Comparison of ENCODE assay signal across 9 mouse cellular contexts in genomic region chr9:32115786-32116185, GRCm38 (mm10). TPM values are rescaled to one million over a fixed set of nuclear protein-coding genes. Genes with fewer than 3 reads are reported as not detected.
DNase-seq lines count a peak whose midpoint lies in the region; ATAC-seq and TF ChIP-seq lines count a peak whose summit lies in the region.
"Had no signal": no experiment of that assay in that cellular context is flagged by ENCODE, and none has a peak within 500 bp of the region (broad histone marks: within the 10 kb centered on the region; RNA-seq: fewer than 3 reads in every experiment).

TSS of gene Arhgap32 (plus strand) at chr9:32116136.

- no peak for DNase-seq in cerebellum, adult 2 months
- DNase-seq in cerebellum, postnatal 14 days: no peak
- no peak for DNase-seq in left cerebral cortex, adult 18-20 months (ENCODE audit: low spot score in 2 of 2)
- no peak for DNase-seq in left cerebral cortex, adult 11 months (ENCODE audit: low spot score)
- DNase-seq in heart, postnatal 10 days: no peak
- DNase-seq in cerebellum, postnatal 10 days: no peak
- no peak for DNase-seq in gastrocnemius, adult 8-10 months (ENCODE audit: low spot score in 2 of 2)

- no peak for ATAC-seq in neural tube, embryonic 14.5 days (ENCODE audit: low read depth)
- ATAC-seq: forebrain, embryonic 14.5 days had no signal

- no peaks in the 10 kb centered on the region for H3K9me3 ChIP-seq in neural tube, embryonic 14.5 days (ENCODE audit: control insufficient read depth, low read length)

- H3K4me2 ChIP-seq in neural tube, embryonic 14.5 days (ENCODE audit: low read depth, low read length): no peak within 1 kb of the TSS

- TF ChIP-seq CTCF in cerebellum, adult 2 months (IDR thresholded peaks at IDR 0.05; ENCODE audit: borderline replicate concordance, insufficient read depth, low read depth, low read length): no peak

- H3K36me3 ChIP-seq in neural tube, embryonic 14.5 days (ENCODE audit: control insufficient read depth, insufficient read depth, low read length): no peaks in the 10 kb centered on the region

- no peak within 1 kb of the TSS for H3K9ac ChIP-seq in neural tube, embryonic 14.5 days (replicated peaks; ENCODE audit: low read depth, low read length)

- H3K27ac ChIP-seq in cerebellum, adult 2 months (ENCODE audit: insufficient read depth, low read length): no peak within 1 kb of the TSS
- no peak within 1 kb of the TSS for H3K27ac ChIP-seq in neural tube, embryonic 14.5 days (ENCODE audit: low read depth, low read length)

- H3K4me3 ChIP-seq in cerebellum, adult 2 months (replicated peaks; ENCODE audit: insufficient read depth, low read depth, low read length): no peak within 1 kb of the TSS
- no peak within 1 kb of the TSS for H3K4me3 ChIP-seq in neural tube, embryonic 14.5 days (ENCODE audit: low read depth, low read length)

- H3K27me3 ChIP-seq in cerebellum, adult 2 months (ENCODE audit: control insufficient read depth, insufficient read depth, low read length): no peaks in the 10 kb centered on the region; the same call in 1 of the 2 replicates
- H3K27me3 ChIP-seq in neural tube, embryonic 14.5 days (ENCODE audit: control insufficient read depth, insufficient read depth, low read length): no peaks in the 10 kb centered on the region

- TF ChIP-seq POLR2A in cerebellum, adult 2 months (IDR thresholded peaks at IDR 0.05; ENCODE audit: borderline replicate concordance, insufficient read depth, low read length): no peak

- 100% methylated on average over 1 of the region's 1 CpGs for WGBS in cerebellum, adult 2 months
- WGBS in neural tube, embryonic 14.5 days: 92% methylated on average over 1 of the region's 1 CpGs

- intact Hi-C loops in heart, postnatal 10 days (cut with DNase I): no loop called here

- no peaks in the 10 kb centered on the region for H3K4me1 ChIP-seq in cerebellum, adult 2 months (ENCODE audit: control insufficient read depth, insufficient read depth, low read length)
- no peaks in the 10 kb centered on the region for H3K4me1 ChIP-seq in neural tube, embryonic 14.5 days (ENCODE audit: control insufficient read depth, insufficient read depth, low read length)

RNA-seq across cellular contexts. Expression of gene Arhgap32, which starts in this region (rescaled TPM):
- 21.0 and 21.5 TPM in 2 replicates for polyA plus RNA-seq in cerebellum, adult 2 months (2012; rRNA removed)
- total RNA-seq in left cerebral cortex, adult 18-20 months (2021): 100 to 1,000 TPM; 434 to 457 TPM
- 10 to 100 TPM; 37.1 to 38.4 TPM for total RNA-seq in heart, postnatal 10 days (2021)
- 15.8 and 20.8 TPM in 2 replicates for polyA plus RNA-seq in neural tube, embryonic 14.5 days (2014; fragmentation: Nextera tagmentation; extraction: Ambion mirVana)
- total RNA-seq in gastrocnemius, adult 8-10 months (2022): 1 to 10 TPM; 5.7 to 9.6 (median 8.3) TPM

Comparison
In these comparisons a context has a peak if more than half of its experiments do, and no peak if none do; other contexts are left out.
1. RNA of gene Arhgap32 (total RNA-seq): 434 to 457 TPM in left cerebral cortex, adult 18-20 months; 37.1 to 38.4 TPM in heart, postnatal 10 days and 5.7 to 9.6 TPM in gastrocnemius, adult 8-10 months; every median in the first group is over 10 times any median in the second.